Mouse (Mus musculus): ENCODE data around the gene Hddc3. TPM values are rescaled to one million over a fixed set of nuclear protein-coding genes. Genes with fewer than 3 reads are reported as not detected.

Gene Hddc3
- 10 to 100 TPM; 46.4 to 56.4 TPM for total RNA-seq (2021)
- long read RNA-seq, experiment 1, transcript Hddc3-201 (4 exons, 1,510 nt) = major isoform, 15 of 24 reads
- long read RNA-seq, experiment 1, partial matches to known transcripts = 5 of 24 reads
- long read RNA-seq, experiment 1, other reads (novel, unspliced or antisense) = 4 of 24 reads
- long read RNA-seq, experiment 2, transcript Hddc3-201 (4 exons, 1,510 nt) = major isoform, 8 of 14 reads
- long read RNA-seq, experiment 2, partial matches to known transcripts = 0 of 14 reads
- long read RNA-seq, experiment 2, other reads (novel, unspliced or antisense) = 4 of 14 reads

DNA sequence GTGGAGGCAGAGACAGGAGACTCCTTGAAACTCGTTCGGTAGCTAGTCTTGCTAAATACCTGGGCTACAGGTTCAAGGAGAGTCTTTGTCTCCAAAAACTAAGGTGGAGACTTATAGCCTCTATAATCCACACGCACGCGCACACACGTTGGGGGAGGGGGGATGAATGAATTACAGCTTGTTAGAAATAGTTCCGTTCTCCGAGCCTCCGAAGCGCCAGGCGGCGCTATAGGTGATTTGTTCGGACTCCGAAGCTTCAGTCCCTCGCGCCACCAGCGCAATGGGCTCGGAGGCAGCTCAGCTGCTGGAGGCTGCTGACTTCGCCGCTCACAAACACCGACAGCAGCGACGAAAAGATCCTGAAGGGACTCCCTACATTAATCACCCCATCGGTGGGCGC is at the start of gene Hddc3:
Gene Hddc3 (plus strand): TSS at position 247 of the 400 bp plus-strand sequence.
- TF ChIP-seq CTCF (IDR thresholded peaks at IDR 0.05) = peak; percentile 95
- H3K27ac ChIP-seq = peak within 1 kb of the TSS; percentile 97

DNA sequence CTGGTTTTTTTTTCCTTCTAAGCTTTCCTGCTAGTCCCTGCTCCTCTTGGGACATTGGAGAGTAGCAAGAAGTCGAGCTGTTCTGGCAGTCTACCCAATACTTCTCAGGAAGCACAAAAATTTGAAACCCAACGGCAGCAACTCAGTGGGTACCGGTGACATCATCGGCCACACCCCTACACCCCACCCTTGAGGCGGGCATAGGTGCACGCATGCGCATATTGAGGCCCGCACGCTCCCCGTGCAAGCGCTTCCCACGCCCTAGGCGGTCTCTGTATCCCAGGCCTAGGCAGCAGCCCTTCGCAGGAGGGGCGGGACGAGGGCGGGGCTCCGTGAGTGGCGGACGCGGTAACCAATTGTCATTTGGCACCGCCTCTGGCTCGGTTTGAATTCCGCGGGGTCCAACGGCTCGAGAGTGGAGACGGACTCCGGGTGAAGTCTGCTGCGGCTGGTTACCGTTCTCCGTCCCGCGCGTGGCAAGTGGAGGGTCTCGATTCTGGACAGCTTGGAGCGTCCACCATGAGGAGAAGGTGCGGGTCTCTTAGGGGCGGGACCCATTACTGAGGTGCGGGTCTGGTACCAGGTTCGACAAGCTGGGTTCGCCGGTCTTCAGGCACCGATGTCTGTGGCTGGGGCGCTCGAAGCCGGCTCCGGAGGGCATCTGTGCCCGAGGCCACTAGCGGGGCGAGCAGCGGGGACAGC is 48.7 kb upstream of the Hddc3 start, which contains the start of gene Prc1:
Gene Prc1 (plus strand): TSS at position 389 of the 702 bp plus-strand sequence.
- Histone ChIP-seq H3K4me3 (peak within 1 kb of the TSS; percentile 65), H3K27ac (peak within 1 kb of the TSS; percentile 34; the same call in 1 of the 2 replicates)
- intact Hi-C loops (cut with DNase I) = no loop called here
- no peak; the same call in 1 of the 2 replicates for TF ChIP-seq CTCF (IDR thresholded peaks at IDR 0.05)
- DNase-seq (ENCODE audit: extremely low spot score in 1 of 2, low spot score in 2 of 2) = peak; percentile 98 to 99

More for the DNA sequence above, at the start of gene Hddc3:
- peak within 1 kb of the TSS; percentile 70 for H3K4me3 ChIP-seq
- DNase-seq (ENCODE audit: extremely low spot score in 1 of 2, low spot score in 2 of 2) = peak; percentile 94 to 96
- intact Hi-C loops (cut with DNase I) = no loop called here

DNA sequence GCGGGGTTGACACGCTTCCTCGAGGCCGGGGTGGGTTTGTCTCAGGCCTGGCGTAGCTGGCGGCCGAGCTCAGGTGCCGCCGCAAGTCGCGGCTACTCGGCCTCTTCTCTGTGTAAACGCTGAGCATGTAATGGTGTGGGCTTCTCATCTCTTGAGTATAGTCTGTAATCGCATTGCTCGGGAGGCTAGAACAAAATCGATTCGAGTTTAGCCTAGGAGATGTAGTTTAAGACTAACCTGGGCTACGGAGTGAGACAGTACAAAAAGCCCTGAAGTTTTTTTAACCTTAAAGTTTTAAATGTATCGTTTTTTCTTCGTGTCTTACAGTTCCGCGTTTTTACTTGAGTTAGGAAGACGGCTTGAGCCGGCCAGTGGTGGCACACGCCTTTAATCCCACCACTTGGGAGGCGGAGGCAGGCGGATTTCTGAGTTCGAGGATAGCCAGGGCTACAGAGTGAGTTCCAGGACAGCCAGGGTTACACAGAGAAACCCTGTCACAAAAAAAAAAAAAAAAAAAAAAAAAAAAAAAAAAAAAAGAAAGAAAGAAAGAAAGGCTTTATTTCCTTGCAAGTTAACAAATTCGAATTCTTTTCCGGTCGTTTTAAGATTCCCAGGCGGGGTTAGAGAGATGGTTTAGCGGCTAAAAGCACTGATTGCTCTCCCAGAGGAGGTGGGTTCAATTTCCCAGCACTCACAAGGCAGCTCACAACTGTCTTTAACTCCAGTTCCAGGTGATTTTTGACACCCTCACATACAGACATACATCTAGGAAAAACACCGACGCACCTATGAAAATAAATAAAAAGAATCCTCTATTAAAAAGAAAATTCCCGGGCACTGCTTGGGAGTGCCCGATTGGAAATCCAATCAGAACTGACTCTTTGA is 47.9 kb upstream of the Hddc3 start:
- TF ChIP-seq CTCF (IDR thresholded peaks at IDR 0.05) = no peak
- H3K4me3 ChIP-seq = peak overlapping the region; percentile 65
- no peak overlapping the region for H3K27ac ChIP-seq
- no peak for DNase-seq (ENCODE audit: extremely low spot score in 1 of 2, low spot score in 2 of 2)
- intact Hi-C loops (cut with DNase I) = no loop called here

DNA sequence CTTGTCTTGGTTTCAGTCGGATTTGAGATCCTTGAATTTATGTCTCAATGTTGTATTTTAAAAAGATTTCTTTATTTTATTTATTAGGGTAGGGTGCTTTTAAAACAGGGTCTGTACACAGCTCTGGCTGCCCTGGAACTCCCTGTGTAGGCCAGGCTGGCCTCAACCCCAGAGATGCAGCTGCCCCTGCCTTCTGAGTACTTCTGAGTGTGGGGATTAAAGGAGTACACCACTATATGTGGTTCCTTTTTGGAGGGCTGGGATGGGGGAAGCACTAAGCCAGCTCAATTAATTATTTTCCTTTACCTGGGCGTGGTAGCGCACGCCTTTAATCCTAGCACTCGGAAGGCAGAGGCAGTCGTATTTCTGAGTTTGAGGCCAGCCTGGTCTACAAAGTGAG is 46.4 kb upstream of the Hddc3 start:
- no peak for DNase-seq (ENCODE audit: extremely low spot score in 1 of 2, low spot score in 2 of 2)
- Histone ChIP-seq H3K4me3 (no peak overlapping the region), H3K27ac (no peak overlapping the region)
- no peak for TF ChIP-seq CTCF (IDR thresholded peaks at IDR 0.05)
- intact Hi-C loops (cut with DNase I) = no loop called here

DNA sequence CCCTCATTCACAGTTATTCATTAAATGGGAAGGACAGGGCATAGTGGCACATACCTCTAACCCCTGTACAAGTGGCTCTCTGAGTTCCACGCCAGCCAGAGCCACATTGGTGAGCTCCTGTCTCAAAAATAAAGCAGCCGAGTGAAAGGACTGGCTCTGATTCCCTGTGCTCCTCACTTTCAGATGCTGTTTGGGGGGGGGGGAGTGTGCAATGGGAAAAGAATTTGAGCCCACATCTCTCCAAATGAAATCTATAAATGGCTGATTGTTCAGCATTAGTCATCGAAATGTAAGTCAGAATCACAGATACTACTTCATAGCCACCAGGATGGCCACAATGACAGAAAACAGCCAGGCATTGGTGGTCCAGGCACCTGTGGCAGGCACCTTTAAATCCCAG is 45.9 kb upstream of the Hddc3 start:
- intact Hi-C loops (cut with DNase I) = no loop called here
- no peak overlapping the region for H3K27ac ChIP-seq
- no peak for TF ChIP-seq CTCF (IDR thresholded peaks at IDR 0.05)
- DNase-seq (ENCODE audit: extremely low spot score in 1 of 2, low spot score in 2 of 2) = no peak
- no peak overlapping the region for H3K4me3 ChIP-seq

DNA sequence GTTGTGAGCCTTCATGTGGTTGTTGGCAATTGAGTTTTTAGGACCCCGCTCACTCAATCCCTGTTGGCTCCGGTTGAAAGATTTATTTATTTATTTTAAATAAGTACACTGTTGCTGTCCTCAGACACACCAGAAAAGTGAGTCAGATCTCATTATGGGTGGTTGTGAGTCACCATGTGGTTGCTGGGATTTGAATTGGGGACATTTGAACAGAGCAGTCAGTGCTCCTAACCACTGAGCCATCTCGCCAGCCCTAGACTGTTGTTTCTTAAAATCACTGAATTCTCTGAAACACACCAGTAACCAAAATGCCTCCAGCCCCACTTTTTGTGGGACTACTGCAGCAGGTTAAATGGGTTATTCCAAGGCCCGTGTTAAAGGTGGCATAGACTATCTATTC is 44.1 kb upstream of the Hddc3 start:
- Histone ChIP-seq H3K27ac (no peak overlapping the region), H3K4me3 (no peak overlapping the region)
- TF ChIP-seq CTCF (IDR thresholded peaks at IDR 0.05) = no peak
- intact Hi-C loops (cut with DNase I) = no loop called here
- no peak for DNase-seq (ENCODE audit: extremely low spot score in 1 of 2, low spot score in 2 of 2)

DNA sequence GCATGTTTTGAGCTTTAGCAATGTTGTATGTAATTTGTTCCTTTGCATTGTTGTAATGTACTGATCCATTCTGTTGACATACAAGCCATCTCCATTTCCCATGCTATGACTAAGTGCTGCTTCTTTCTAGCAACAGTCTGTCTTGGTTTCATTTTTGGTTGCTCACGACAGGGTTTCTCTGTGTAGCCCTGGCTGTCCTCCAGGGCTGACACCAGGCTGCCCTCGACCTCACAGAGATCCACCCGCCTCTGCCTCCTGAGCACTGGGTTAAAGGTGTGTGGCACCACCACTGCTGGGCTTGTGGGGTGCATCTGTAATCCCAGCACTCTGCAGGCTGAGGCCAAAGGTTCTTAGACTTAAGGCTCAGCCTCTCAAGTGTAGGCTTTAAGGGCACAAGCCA is 43.3 kb upstream of the Hddc3 start:
- H3K4me3 ChIP-seq = no peak overlapping the region
- no peak for DNase-seq (ENCODE audit: extremely low spot score in 1 of 2, low spot score in 2 of 2)
- intact Hi-C loops (cut with DNase I) = no loop called here
- no peak for TF ChIP-seq CTCF (IDR thresholded peaks at IDR 0.05)
- no peak overlapping the region for H3K27ac ChIP-seq

DNA sequence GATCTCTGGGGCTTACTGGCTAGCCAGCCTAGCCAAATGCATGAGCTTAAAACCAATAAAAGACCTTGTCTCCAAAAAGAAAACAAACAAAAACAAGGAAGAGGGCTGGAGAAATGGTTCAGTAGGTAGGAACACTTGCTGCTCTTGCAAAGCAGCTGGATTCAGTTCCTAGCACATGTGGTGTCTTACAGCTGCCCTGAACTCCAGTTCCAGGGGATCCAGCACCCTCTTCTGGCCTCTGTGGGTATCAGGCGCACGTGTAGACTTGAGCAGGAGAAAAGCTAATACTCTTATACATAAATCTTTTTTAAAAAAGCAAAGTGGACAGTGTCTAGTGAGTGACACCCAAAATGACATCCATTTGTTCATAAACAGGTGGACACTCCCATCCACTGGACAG is 41.4 kb upstream of the Hddc3 start:
- no peak for DNase-seq (ENCODE audit: extremely low spot score in 1 of 2, low spot score in 2 of 2)
- Histone ChIP-seq H3K4me3 (no peak overlapping the region), H3K27ac (no peak overlapping the region)
- intact Hi-C loops (cut with DNase I) = no loop called here
- no peak for TF ChIP-seq CTCF (IDR thresholded peaks at IDR 0.05)

DNA sequence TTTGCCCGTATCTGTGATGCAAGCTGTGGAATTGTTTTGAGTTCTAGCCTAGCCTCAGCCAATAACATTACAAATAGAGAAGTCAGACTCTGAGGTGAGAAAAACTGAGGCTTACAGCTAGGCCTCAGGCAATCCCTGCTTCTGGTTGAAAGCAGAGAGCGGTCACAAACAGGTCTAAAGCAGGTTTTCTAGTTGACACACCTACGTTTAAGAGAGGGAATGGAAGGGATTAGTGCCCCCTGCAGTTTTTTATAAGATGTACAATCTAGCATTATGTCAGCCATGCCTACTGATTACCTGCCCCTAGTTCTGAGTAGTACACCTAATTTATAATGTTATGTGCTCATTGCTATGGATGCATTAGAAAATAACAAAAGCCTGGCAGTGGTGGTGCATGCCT is 35.1 kb upstream of the Hddc3 start:
- DNase-seq (ENCODE audit: extremely low spot score in 1 of 2, low spot score in 2 of 2) = no peak
- Histone ChIP-seq H3K27ac (no peak overlapping the region), H3K4me3 (no peak overlapping the region)
- intact Hi-C loops (cut with DNase I) = no loop called here
- TF ChIP-seq CTCF (IDR thresholded peaks at IDR 0.05) = no peak; the same call in 1 of the 2 replicates

DNA sequence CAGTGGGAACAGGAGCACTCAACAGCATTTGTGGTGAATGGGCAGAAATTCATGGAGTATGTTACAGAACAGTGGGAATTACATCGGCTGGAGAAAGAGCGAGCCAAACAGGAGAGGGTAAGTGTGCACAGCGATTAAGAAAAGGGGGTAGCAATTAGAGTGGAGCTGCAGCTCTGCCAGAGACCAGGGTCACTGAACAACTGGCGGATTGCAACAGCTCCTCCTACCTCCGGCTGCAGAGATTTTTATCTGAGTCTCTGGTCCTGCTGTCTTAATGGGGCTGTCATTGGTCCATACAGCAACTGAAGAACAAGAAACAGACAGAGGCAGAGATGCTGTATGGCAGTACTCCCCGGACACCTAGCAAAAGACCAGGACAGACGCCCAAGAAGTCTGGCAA is 32.1 kb upstream of the Hddc3 start:
- no peak for DNase-seq (ENCODE audit: extremely low spot score in 1 of 2, low spot score in 2 of 2)
- TF ChIP-seq CTCF (IDR thresholded peaks at IDR 0.05) = no peak
- H3K27ac ChIP-seq = no peak overlapping the region
- no peak overlapping the region for H3K4me3 ChIP-seq
- intact Hi-C loops (cut with DNase I) = no loop called here

DNA sequence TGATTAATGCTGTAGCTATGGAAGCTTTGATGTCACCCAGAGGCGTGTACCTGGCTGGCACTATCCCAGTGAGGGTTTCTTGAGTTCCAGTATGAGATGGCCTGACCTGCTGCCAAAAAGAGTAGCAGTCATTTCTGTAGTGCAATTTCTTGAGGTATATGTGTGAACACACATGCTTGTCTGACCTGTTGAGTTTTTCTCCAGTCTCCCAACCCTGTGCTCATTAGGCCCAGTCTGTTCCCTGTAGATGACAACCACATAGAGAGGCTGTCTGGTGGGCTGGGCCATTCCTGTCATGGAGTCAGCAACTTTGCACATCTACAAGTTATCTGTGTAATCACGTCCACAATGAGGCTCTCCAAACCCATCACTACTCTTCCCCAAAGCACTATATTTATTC is 27.2 kb upstream of the Hddc3 start:
- Histone ChIP-seq H3K27ac (no peak overlapping the region), H3K4me3 (no peak overlapping the region)
- no peak for TF ChIP-seq CTCF (IDR thresholded peaks at IDR 0.05)
- no peak for DNase-seq (ENCODE audit: extremely low spot score in 1 of 2, low spot score in 2 of 2)
- intact Hi-C loops (cut with DNase I) = no loop called here
